Mouse (Mus musculus): ENCODE results near the gene Cldn11. TPM values are rescaled to one million over a fixed set of nuclear protein-coding genes. Genes with fewer than 3 reads are reported as not detected.
"Not testable (repeated sequence)": the region's sequence is repeated elsewhere in the genome, so short reads cannot be mapped to it uniquely, and the experiment has no call there.

Gene Cldn11
- polyA plus RNA-seq (2012; ENCODE audit: insufficient read depth, insufficient read length, missing spikeins), result not detected in 2 replicates

GRCm38 (mm10) chr3:31149706-31150105 is at the start of gene Cldn11:
Gene Cldn11 (plus strand): TSS chr3:31149920.
- no peaks in the 10 kb centered on the region for H3K4me1 ChIP-seq (ENCODE audit: control insufficient read depth, insufficient read depth, insufficient read length, low read length)
- H3K27ac ChIP-seq (replicated peaks; ENCODE audit: low read depth, low read length), result no peak within 1 kb of the TSS
- 0 out of 2 replicates have a peak within 1 kb of the TSS, but pooled peaks have one; percentile 7 for H3K4me3 ChIP-seq (ENCODE audit: insufficient read depth, low read depth, low read length)

- Histone ChIP-seq H3K4me1 (ENCODE audit: control insufficient read depth, insufficient read depth, insufficient read length, low read length) (peaks cover 24% of the 10 kb centered on the region), H3K4me3 (ENCODE audit: insufficient read depth, low read depth, low read length) (no peak overlapping the region), H3K27ac (replicated peaks; ENCODE audit: low read depth, low read length) (no peak overlapping the region)
Measured at GRCm38 (mm10) chr3:31100026-31100425, 49.7 kb upstream of the Cldn11 start.

- H3K4me3 ChIP-seq (ENCODE audit: insufficient read depth, low read depth, low read length), result no peak overlapping the region
- H3K27ac ChIP-seq (replicated peaks; ENCODE audit: low read depth, low read length), result no peak overlapping the region
- H3K4me1 ChIP-seq (ENCODE audit: control insufficient read depth, insufficient read depth, insufficient read length, low read length), result peaks cover 24% of the 10 kb centered on the region
Measured at GRCm38 (mm10) chr3:31100802-31101201, 48.9 kb upstream of the Cldn11 start.

- H3K4me1 ChIP-seq (ENCODE audit: control insufficient read depth, insufficient read depth, insufficient read length, low read length), result peaks cover 14% of the 10 kb centered on the region
- no peak overlapping the region for H3K4me3 ChIP-seq (ENCODE audit: insufficient read depth, low read depth, low read length)
- no peak overlapping the region for H3K27ac ChIP-seq (replicated peaks; ENCODE audit: low read depth, low read length)
Measured at GRCm38 (mm10) chr3:31104936-31105335, 44.8 kb upstream of the Cldn11 start.

- no peak overlapping the region for H3K27ac ChIP-seq (replicated peaks; ENCODE audit: low read depth, low read length)
- peaks cover 16% of the 10 kb centered on the region for H3K4me1 ChIP-seq (ENCODE audit: control insufficient read depth, insufficient read depth, insufficient read length, low read length)
- H3K4me3 ChIP-seq (ENCODE audit: insufficient read depth, low read depth, low read length), result no peak overlapping the region
Measured at GRCm38 (mm10) chr3:31106597-31106996, 43.1 kb upstream of the Cldn11 start.

- H3K27ac ChIP-seq (replicated peaks; ENCODE audit: low read depth, low read length), result no peak overlapping the region
- peaks cover 16% of the 10 kb centered on the region for H3K4me1 ChIP-seq (ENCODE audit: control insufficient read depth, insufficient read depth, insufficient read length, low read length)
- H3K4me3 ChIP-seq (ENCODE audit: insufficient read depth, low read depth, low read length), result no peak overlapping the region
Measured at GRCm38 (mm10) chr3:31107674-31108073, 42.0 kb upstream of the Cldn11 start.

- no peak overlapping the region for H3K27ac ChIP-seq (replicated peaks; ENCODE audit: low read depth, low read length)
- H3K4me3 ChIP-seq (ENCODE audit: insufficient read depth, low read depth, low read length), result no peak overlapping the region
- peaks cover 14% of the 10 kb centered on the region for H3K4me1 ChIP-seq (ENCODE audit: control insufficient read depth, insufficient read depth, insufficient read length, low read length)
Measured at GRCm38 (mm10) chr3:31109108-31109507, 40.6 kb upstream of the Cldn11 start.

- no peak overlapping the region for H3K4me3 ChIP-seq (ENCODE audit: insufficient read depth, low read depth, low read length)
- no peaks in the 10 kb centered on the region for H3K4me1 ChIP-seq (ENCODE audit: control insufficient read depth, insufficient read depth, insufficient read length, low read length)
- no peak overlapping the region for H3K27ac ChIP-seq (replicated peaks; ENCODE audit: low read depth, low read length)
Measured at GRCm38 (mm10) chr3:31123098-31123497, 26.6 kb upstream of the Cldn11 start.

GRCm38 (mm10) chr3:31126303-31126702 is 23.4 kb upstream of the Cldn11 start:
- Histone ChIP-seq H3K4me1 (ENCODE audit: control insufficient read depth, insufficient read depth, insufficient read length, low read length) (0 out of 2 replicates have a peak, but pooled peaks cover 3% of the 10 kb centered on the region), H3K4me3 (ENCODE audit: insufficient read depth, low read depth, low read length) (no peak overlapping the region), H3K27ac (replicated peaks; ENCODE audit: low read depth, low read length) (no peak overlapping the region)

GRCm38 (mm10) chr3:31126848-31127247 is 22.9 kb upstream of the Cldn11 start:
- no peak overlapping the region for H3K4me3 ChIP-seq (ENCODE audit: insufficient read depth, low read depth, low read length)
- no peak overlapping the region for H3K27ac ChIP-seq (replicated peaks; ENCODE audit: low read depth, low read length)
- H3K4me1 ChIP-seq (ENCODE audit: control insufficient read depth, insufficient read depth, insufficient read length, low read length), result 0 out of 2 replicates have a peak, but pooled peaks cover 3% of the 10 kb centered on the region

GRCm38 (mm10) chr3:31129766-31130165 is 20.0 kb upstream of the Cldn11 start:
- Histone ChIP-seq H3K4me1 (ENCODE audit: control insufficient read depth, insufficient read depth, insufficient read length, low read length) (0 out of 2 replicates have a peak, but pooled peaks cover 3% of the 10 kb centered on the region), H3K27ac (replicated peaks; ENCODE audit: low read depth, low read length) (no peak overlapping the region), H3K4me3 (ENCODE audit: insufficient read depth, low read depth, low read length) (no peak overlapping the region)

- H3K4me1 ChIP-seq (ENCODE audit: control insufficient read depth, insufficient read depth, insufficient read length, low read length), result 0 out of 2 replicates have a peak, but pooled peaks cover 3% of the 10 kb centered on the region
- H3K27ac ChIP-seq (replicated peaks; ENCODE audit: low read depth, low read length), result no peak overlapping the region
- H3K4me3 ChIP-seq (ENCODE audit: insufficient read depth, low read depth, low read length), result no peak overlapping the region
Measured at GRCm38 (mm10) chr3:31133664-31134063, 16.1 kb upstream of the Cldn11 start.

GRCm38 (mm10) chr3:31134246-31134645 is 15.5 kb upstream of the Cldn11 start:
- Histone ChIP-seq H3K4me3 (ENCODE audit: insufficient read depth, low read depth, low read length) (no peak overlapping the region), H3K27ac (replicated peaks; ENCODE audit: low read depth, low read length) (no peak overlapping the region), H3K4me1 (ENCODE audit: control insufficient read depth, insufficient read depth, insufficient read length, low read length) (0 out of 2 replicates have a peak, but pooled peaks cover 3% of the 10 kb centered on the region)

- H3K4me1 ChIP-seq (ENCODE audit: control insufficient read depth, insufficient read depth, insufficient read length, low read length), result 0 out of 2 replicates have a peak, but pooled peaks cover 2% of the 10 kb centered on the region
- H3K4me3 ChIP-seq (ENCODE audit: insufficient read depth, low read depth, low read length), result no peak overlapping the region
- H3K27ac ChIP-seq (replicated peaks; ENCODE audit: low read depth, low read length), result no peak overlapping the region
Measured at GRCm38 (mm10) chr3:31134696-31135095, 15.0 kb upstream of the Cldn11 start.

GRCm38 (mm10) chr3:31136591-31136990 is 13.1 kb upstream of the Cldn11 start:
- not testable (repeated sequence) for H3K27ac ChIP-seq (replicated peaks; ENCODE audit: low read depth, low read length); H3K4me3 ChIP-seq (ENCODE audit: insufficient read depth, low read depth, low read length); H3K4me1 ChIP-seq (ENCODE audit: control insufficient read depth, insufficient read depth, insufficient read length, low read length)
